Mouse (Mus musculus) heart, postnatal 4 days (tissue): ENCODE data around the gene Rbm7. TPM values are rescaled to one million over a fixed set of nuclear protein-coding genes. Genes with fewer than 3 reads are reported as not detected.

Experiments
- microRNA-seq, 2 experiments: library from miRNA; unstranded; fragments of <30 nt; microRNA quantifications; one replicate each; pipeline ENCODE4 v1.2.0; 2021 to 2022
- total RNA-seq, 2 experiments: library from RNA; stranded (reverse); gene quantifications; 2 replicates each; pipeline ENCODE4 v1.2.3; 2021

Rbm7 gene
- total RNA-seq, 2 experiments from 2014 or later = 36.7 to 41.2 TPM

Small RNAs within 50 kb of the gene (microRNA-seq; reads per million reads assigned to microRNA genes)
- gene Gm23653 = 0 reads per million in 2 experiments

Other genes starting within 250 kb of the Rbm7 start
- 1 to 10 TPM; 1.7 to 1.8 TPM for gene Nxpe2, start 141.8 kb downstream of the Rbm7 start, total RNA-seq
- gene Rexo2, start 14.7 kb downstream of the Rbm7 start, total RNA-seq = 10 to 100 TPM; 60.3 to 62.1 TPM
- 10 to 100 TPM; 20.5 to 21.2 TPM for gene Gm5617, start 143 bp upstream of the Rbm7 start, total RNA-seq
- gene Nnmt, start 109.9 kb upstream of the Rbm7 start, total RNA-seq = 10 to 100 TPM; 10.3 to 13.6 TPM